Mouse (Mus musculus): Measurements from ENCODE around the gene Amigo2. TPM values are rescaled to one million over a fixed set of nuclear protein-coding genes. Genes with fewer than 3 reads are reported as not detected.
"Not testable (repeated sequence)": the region's sequence is repeated elsewhere in the genome, so short reads cannot be mapped to it uniquely, and the experiment has no call there.

The Amigo2 gene
- polyA plus RNA-seq, 1 experiment = 3.9 TPM

- no peak for DNase-seq (ENCODE audit: low read depth)
These were observed 30.2 kb downstream of the Amigo2 start for GRCm38 (mm10) chr15:97216843-97217242.

- no peak for DNase-seq (ENCODE audit: low read depth)
These were observed 34.3 kb downstream of the Amigo2 start for GRCm38 (mm10) chr15:97212501-97213477.

GRCm38 (mm10) chr15:97209754-97210153 is 37.3 kb downstream of the Amigo2 start:
- DNase-seq (ENCODE audit: low read depth) = not testable (repeated sequence)

GRCm38 (mm10) chr15:97206506-97206905 is 40.6 kb downstream of the Amigo2 start:
- DNase-seq (ENCODE audit: low read depth) = no peak

GRCm38 (mm10) chr15:97205776-97206175 is 41.3 kb downstream of the Amigo2 start:
- DNase-seq (ENCODE audit: low read depth) = no peak

GRCm38 (mm10) chr15:97204889-97205288 is 42.2 kb downstream of the Amigo2 start:
- DNase-seq (ENCODE audit: low read depth) = no peak

GRCm38 (mm10) chr15:97196644-97197043 is 50.4 kb downstream of the Amigo2 start:
- DNase-seq (ENCODE audit: low read depth) = no peak

GRCm38 (mm10) chr15:97195628-97196027 is 51.5 kb downstream of the Amigo2 start:
- DNase-seq (ENCODE audit: low read depth) = no peak

Other genes with a start within 250 kb of the Amigo2 start
- 21.3 and 45.4 TPM in 2 replicates for gene Slc38a4, start 191.3 kb downstream of the Amigo2 start, polyA plus RNA-seq (2012; rRNA removed)
- 28.5 and 30.9 TPM in 2 replicates for gene Pced1b, start 180 bp downstream of the Amigo2 start, polyA plus RNA-seq (2012; rRNA removed)

Data from gonadal fat pad, adult 2 months (tissue).